Mouse (Mus musculus) cerebellum, adult 18-20 months (tissue): ENCODE data around the gene Slc38a8.

Source experiments
- DNase-seq, 2 experiments: peaks; one replicate each; pipeline ENCODE4 v3.0.0; 2021

Slc38a8 gene

DNA sequence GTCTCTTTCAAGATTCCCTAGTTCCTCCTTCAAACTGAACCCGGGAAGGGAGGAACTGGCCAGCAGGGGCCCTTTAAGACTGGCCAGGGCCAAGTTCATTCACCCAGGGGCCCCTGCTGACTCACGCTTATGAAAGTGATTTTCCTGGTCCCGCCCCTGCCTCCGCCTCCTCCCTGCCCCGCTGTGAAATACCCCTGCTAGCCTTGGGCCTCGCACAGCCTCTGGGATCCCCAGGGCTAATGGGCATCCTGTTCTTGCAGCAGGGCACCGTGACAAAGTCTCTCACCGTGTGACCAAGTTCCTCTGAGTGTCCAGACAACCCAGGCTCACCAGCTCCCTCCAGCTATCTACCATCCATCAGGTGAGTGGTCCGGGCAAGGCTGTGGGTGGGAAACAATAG is 64.6 kb downstream of the Slc38a8 start:
- no peak for DNase-seq

DNA sequence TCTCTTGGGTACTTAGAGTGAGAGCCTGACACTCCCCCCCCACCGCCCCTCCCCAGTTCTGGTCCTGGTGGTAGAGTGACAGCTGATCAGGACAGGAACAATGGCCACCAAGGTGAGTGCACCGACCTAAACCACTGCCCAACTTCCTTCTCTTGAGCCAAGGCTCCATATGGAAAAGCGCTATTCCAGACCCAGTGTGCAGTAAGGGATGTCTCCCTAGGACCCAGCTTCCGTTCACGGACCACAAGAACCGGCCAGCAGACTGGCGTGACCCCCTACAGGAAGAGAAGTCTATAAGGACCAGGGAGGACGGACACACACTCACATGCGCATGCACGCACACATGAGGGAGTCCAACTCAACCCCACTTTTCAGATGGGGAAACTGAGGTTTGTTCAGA is 65.2 kb downstream of the Slc38a8 start:
- no peak for DNase-seq

DNA sequence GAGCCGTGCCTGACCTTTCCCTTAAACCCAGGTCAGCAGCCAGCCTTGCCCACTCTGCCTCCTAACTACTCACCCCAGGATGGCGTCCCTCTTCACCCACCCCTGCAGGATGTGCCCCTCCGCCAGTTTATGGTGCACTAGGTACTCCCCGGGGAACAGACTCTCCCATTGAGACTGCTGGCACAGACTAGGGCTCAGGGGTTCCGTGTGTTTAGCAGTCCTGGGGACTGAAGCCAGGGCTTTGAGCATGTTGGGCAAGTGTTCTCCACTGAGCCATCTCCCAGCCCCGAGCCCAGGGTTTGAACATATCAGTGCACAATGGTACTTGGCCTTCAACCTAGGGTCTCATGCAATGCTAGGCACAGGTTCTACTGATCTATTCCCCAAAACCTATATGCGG is 66.0 kb downstream of the Slc38a8 start:
- DNase-seq, result no peak

- DNase-seq, result no peak
These were observed 66.9 kb downstream of the Slc38a8 start for GRCm38 (mm10) chr8:119434569-119434968.

DNA sequence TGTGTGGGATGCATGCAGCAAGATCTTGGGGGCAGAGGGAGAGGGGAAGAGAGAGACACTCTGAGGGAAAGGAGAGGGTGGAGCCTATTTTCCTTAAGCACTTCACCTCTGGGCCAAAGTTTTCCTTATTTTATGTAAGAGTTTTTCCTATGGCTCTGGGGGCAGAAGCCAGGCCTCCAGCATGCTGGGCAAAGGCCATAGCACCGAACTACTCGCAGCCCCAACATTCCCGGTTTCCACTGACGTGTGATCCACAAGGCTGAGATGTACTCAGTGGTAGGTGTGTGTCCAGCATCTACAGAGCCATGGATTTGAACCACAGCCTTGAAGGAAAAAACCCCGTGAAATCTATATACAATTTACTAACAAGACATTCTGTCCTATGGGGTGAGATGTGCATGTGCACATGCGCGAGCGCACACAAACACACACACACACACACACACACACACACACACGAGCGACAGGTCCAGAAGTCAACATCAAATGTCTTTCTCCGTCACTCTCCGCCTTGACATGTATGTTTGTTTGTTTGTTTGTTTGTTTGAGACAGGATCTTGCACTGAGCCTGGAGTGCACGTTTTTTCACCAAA is 67.8 kb downstream of the Slc38a8 start, which contains the start of gene Osgin1:
Osgin1 (plus strand) TSS at position 543 of the 593 bp plus-strand sequence.
- DNase-seq, result no peak

DNA sequence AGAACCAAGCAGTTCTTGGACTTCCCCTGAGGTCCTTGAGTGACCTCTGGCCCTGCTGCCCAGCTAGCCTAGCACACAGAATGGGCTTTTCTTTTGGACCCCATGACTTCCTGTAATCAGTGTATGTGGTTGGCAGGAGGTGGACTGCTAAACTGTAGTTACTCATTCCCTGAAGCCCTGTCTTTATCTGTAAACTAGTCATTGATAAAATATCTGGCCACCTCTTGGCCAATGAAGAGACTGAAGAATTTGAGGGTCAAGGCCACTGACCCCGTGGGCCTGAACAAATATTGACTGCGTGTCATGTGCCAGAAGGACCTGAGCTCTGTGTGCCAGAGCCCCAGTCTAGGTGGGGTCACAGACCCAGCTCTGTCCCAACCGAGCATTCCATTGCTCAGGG is 69.1 kb downstream of the Slc38a8 start:
- DNase-seq, result no peak

DNA sequence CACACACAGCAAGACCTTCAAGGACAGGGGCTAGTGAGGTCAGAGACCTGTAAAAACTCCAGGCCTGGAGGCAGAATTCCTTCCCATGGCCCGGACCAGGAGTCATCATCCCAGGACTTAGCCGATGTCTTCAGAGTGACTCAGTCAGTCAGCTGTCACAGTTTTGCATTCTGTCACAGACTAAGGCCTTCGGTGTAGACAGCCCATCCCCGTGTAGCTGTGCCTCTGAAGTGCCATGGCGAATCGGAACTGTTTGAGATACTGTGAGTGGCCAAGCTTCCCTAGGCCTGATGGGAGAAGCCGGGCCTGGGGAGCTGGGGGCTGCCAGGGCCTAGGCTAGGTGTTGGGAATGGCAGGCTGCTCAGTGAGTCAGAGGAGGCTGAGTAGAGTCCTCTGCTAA is 70.8 kb downstream of the Slc38a8 start:
- no peak for DNase-seq

DNA sequence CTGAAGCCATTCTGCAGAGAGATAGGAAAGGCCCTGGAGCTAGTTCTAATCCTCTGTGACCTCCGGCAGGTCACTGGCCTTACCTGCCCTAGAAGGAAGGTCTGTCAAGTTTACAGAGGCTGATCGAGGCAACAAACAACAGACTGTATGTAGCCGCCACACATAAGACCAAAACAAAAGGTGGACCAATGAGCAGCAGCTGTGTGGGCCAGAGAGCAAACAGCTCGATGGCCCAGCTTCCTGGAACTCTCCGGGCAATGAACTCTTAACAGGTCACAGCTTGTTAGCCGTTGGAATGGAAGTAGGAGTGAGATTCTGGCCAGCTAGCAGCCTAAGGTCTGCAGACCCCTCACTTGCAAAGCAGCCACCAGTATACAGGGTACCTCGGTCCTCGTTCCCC is 71.2 kb downstream of the Slc38a8 start:
- no peak for DNase-seq
